Comparison of ENCODE assay signal across 8 mouse cellular contexts in the genomic region with DNA sequence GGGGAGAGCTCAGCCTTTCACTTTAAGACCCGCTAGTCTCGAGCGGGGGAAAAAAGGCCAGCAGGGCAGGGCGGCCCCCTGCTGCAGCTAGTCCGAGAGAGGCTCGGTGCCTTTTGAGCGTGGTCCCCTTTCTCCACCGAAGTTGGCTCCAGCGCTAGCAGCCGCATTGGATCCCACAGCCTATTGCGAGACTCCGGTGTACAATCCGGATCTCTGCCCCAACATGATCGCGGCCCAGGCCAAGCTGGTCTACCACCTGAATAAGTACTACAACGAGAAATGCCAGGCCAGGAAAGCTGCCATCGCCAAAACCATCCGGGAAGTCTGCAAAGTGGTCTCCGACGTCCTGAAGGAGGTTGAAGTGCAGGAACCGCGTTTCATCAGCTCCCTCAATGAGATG. TPM values are rescaled to one million over a fixed set of nuclear protein-coding genes. Genes with fewer than 3 reads are reported as not detected.
A peak's percentile ranks its signal among the peaks of the same experiment; 100 is the strongest.
DNase-seq lines count a peak whose midpoint lies in the region; ATAC-seq and TF ChIP-seq lines count a peak whose summit lies in the region.

No protein-coding gene starts in this region.

- H3K36me3 ChIP-seq in forebrain, embryonic 15.5 days = no peaks in the 10 kb centered on the region
- H3K36me3 ChIP-seq in intestine, embryonic 14.5 days (ENCODE audit: control insufficient read depth, insufficient read depth, low read length) = no peaks in the 10 kb centered on the region
- H3K36me3 ChIP-seq in midbrain, embryonic 11.5 days (ENCODE audit: control insufficient read depth, insufficient read depth, low read length) = no peaks in the 10 kb centered on the region

- H3K4me1 ChIP-seq in forebrain, embryonic 15.5 days = peaks cover 43% of the 10 kb centered on the region
- H3K4me1 ChIP-seq in intestine, embryonic 14.5 days (replicated peaks; ENCODE audit: control insufficient read depth, insufficient read depth, low read length) = peaks cover 10% of the 10 kb centered on the region; the same call in 1 of the 2 replicates
- H3K4me1 ChIP-seq in midbrain, embryonic 11.5 days (ENCODE audit: control insufficient read depth, insufficient read depth, low read length) = peaks cover 33% of the 10 kb centered on the region

- intact Hi-C loops in left cerebral cortex, adult 2 months (cut with DNase I) = loop anchor here (10.0 kb wide), 1 partner anchor 208 kb away; no protein-coding TSS in a partner anchor
- intact Hi-C loops in left cerebral cortex, postnatal 25 days (cut with DNase I) = no loop called here

- ATAC-seq in forebrain, embryonic 15.5 days (replicated peaks) = no peak
- ATAC-seq in intestine, embryonic 14.5 days (replicated peaks; ENCODE audit: low FRiP score, low TSS enrichment, low read depth) = no peak
- no peak for ATAC-seq in midbrain, embryonic 11.5 days (ENCODE audit: low FRiP score)

- H3K9ac ChIP-seq in forebrain, embryonic 15.5 days (replicated peaks) = no peak overlapping the region
- H3K9ac ChIP-seq in intestine, embryonic 14.5 days (ENCODE audit: low read length) = peak overlapping the region; percentile 31
- peak overlapping the region; percentile 87 for H3K9ac ChIP-seq in midbrain, embryonic 11.5 days (ENCODE audit: low read length)

- TF ChIP-seq CTCF in left cerebral cortex, adult 2 months (IDR thresholded peaks at IDR 0.05) = no peak

- H3K9me3 ChIP-seq in forebrain, embryonic 15.5 days = no peaks in the 10 kb centered on the region
- no peaks in the 10 kb centered on the region for H3K9me3 ChIP-seq in intestine, embryonic 14.5 days (ENCODE audit: control insufficient read depth, low read length)
- no peaks in the 10 kb centered on the region for H3K9me3 ChIP-seq in midbrain, embryonic 11.5 days (ENCODE audit: control insufficient read depth, low read length)

- WGBS in forebrain, embryonic 15.5 days = 7% methylated on average over 22 of the region's 22 CpGs
- 14% methylated on average over 22 of the region's 22 CpGs for WGBS in intestine, embryonic 14.5 days
- WGBS in midbrain, embryonic 11.5 days = 0% methylated on average over 22 of the region's 22 CpGs

- no peak for DNase-seq in left cerebral cortex, adult 2 months (ENCODE audit: extremely low spot score in 1 of 2, low spot score in 2 of 2)
- DNase-seq in left cerebral cortex, adult 8-10 months (ENCODE audit: low spot score in 2 of 2) = no peak
- DNase-seq in adrenal gland, postnatal 14 days = peak; percentile 18
- DNase-seq in intestine, embryonic 14.5 days (ENCODE audit: low spot score) = peak; percentile 77
- DNase-seq in midbrain, embryonic 11.5 days (ENCODE audit: low spot score, missing footprints) = peak; percentile 98
- no peak for DNase-seq in MN1 (ENCODE audit: low spot score)
- DNase-seq in left cerebral cortex, postnatal 25 days (ENCODE audit: low spot score in 2 of 2) = no peak

- H3K27me3 ChIP-seq in forebrain, embryonic 15.5 days = peaks cover 60% of the 10 kb centered on the region
- peaks cover 92% of the 10 kb centered on the region for H3K27me3 ChIP-seq in intestine, embryonic 14.5 days (replicated peaks; ENCODE audit: control insufficient read depth, insufficient read depth, low read length)
- H3K27me3 ChIP-seq in midbrain, embryonic 11.5 days (ENCODE audit: control insufficient read depth, insufficient read depth, low read length) = peaks cover 22% of the 10 kb centered on the region

- peak overlapping the region; percentile 30 for H3K4me2 ChIP-seq in forebrain, embryonic 15.5 days (replicated peaks)
- H3K4me2 ChIP-seq in intestine, embryonic 14.5 days (ENCODE audit: low read length) = peak overlapping the region; percentile 37
- peak overlapping the region; percentile 79 for H3K4me2 ChIP-seq in midbrain, embryonic 11.5 days

- no peak overlapping the region; the same call in 1 of the 2 replicates for H3K27ac ChIP-seq in left cerebral cortex, adult 2 months
- H3K27ac ChIP-seq in forebrain, embryonic 15.5 days (replicated peaks) = no peak overlapping the region
- 0 out of 2 replicates have a peak overlapping the region, but pooled peaks have one; percentile 27 for H3K27ac ChIP-seq in intestine, embryonic 14.5 days (ENCODE audit: low read depth)
- peak overlapping the region; percentile 88 for H3K27ac ChIP-seq in midbrain, embryonic 11.5 days (ENCODE audit: low read depth, low read length)

- peak overlapping the region; percentile 10; the same call in 1 of the 2 replicates for H3K4me3 ChIP-seq in left cerebral cortex, adult 2 months
- peak overlapping the region; percentile 22 for H3K4me3 ChIP-seq in forebrain, embryonic 15.5 days
- H3K4me3 ChIP-seq in intestine, embryonic 14.5 days (ENCODE audit: low read depth, low read length) = peak overlapping the region; percentile 29
- peak overlapping the region; percentile 63 for H3K4me3 ChIP-seq in midbrain, embryonic 11.5 days (ENCODE audit: low read depth, low read length)

RNA-seq across cellular contexts. Expression of a gene that starts 0.5 kb away (rescaled TPM):
- 1 to 10 TPM; 1.7 to 2.0 TPM for total RNA-seq in left cerebral cortex, adult 2 months (2021)
- 1 to 10 TPM; 1.2 to 2.6 (median 2.0) TPM for total RNA-seq in left cerebral cortex, adult 8-10 months (2022)
- 1.4 and 2.6 TPM in 2 replicates for total RNA-seq in adrenal gland, postnatal 14 days (2021)
- 16.8 and 17.8 TPM in 2 replicates for polyA plus RNA-seq in forebrain, embryonic 15.5 days (2015; fragmentation: Nextera tagmentation; extraction: Ambion mirVana)
- polyA plus RNA-seq in intestine, embryonic 14.5 days (2014; fragmentation: Nextera tagmentation; extraction: Ambion mirVana) = 16.6 and 23.5 TPM in 2 replicates
- polyA plus RNA-seq in midbrain, embryonic 11.5 days (2014; fragmentation: Nextera tagmentation; extraction: Ambion mirVana) = 92.8 and 102 TPM in 2 replicates
- 1 to 10 TPM; 1.1 to 1.8 TPM for total RNA-seq in left cerebral cortex, postnatal 25 days (2021)

Comparison
In these comparisons a context has a peak if more than half of its experiments do, and no peak if none do; other contexts are left out.
1. DNase-seq: peak in adrenal gland, postnatal 14 days (single experiment), intestine, embryonic 14.5 days (single experiment) and midbrain, embryonic 11.5 days (single experiment); none in left cerebral cortex, adult 2 months (0 of 2), left cerebral cortex, adult 8-10 months (0 of 2), MN1 (single experiment) and left cerebral cortex, postnatal 25 days (0 of 2).
2. H3K27ac ChIP-seq: peak in intestine, embryonic 14.5 days (single experiment) and midbrain, embryonic 11.5 days (single experiment); none in left cerebral cortex, adult 2 months (single experiment) and forebrain, embryonic 15.5 days (single experiment).
3. H3K4me3 ChIP-seq: peak in every context shown above with its lines; median percentile 63 in midbrain, embryonic 11.5 days; 29 in intestine, embryonic 14.5 days; 22 in forebrain, embryonic 15.5 days; 10 in left cerebral cortex, adult 2 months.
4. Peak in every context shown above with its lines, with median percentiles within 50 percentile points of each other: H3K4me2 ChIP-seq.